Mouse (Mus musculus): ENCODE results near the gene Tepsin.

The Tepsin gene

GRCm38 (mm10) chr11:120110554-120110953, 12.0 kb upstream of the Tepsin start:
- no peak for DNase-seq

- no peak for DNase-seq
Measured at GRCm38 (mm10) chr11:120109558-120110210, 11.2 kb upstream of the Tepsin start.

GRCm38 (mm10) chr11:120107796-120108195, 9.3 kb upstream of the Tepsin start:
- DNase-seq, result no peak

- DNase-seq, result no peak
Measured at GRCm38 (mm10) chr11:120107026-120107425, 8.5 kb upstream of the Tepsin start.

GRCm38 (mm10) chr11:120103431-120103997, 5.0 kb upstream of the Tepsin start:
- no peak for DNase-seq

- peak; percentile 72 for DNase-seq
Measured at GRCm38 (mm10) chr11:120101036-120101435, 2.5 kb upstream of the Tepsin start.

- DNase-seq, result peak; percentile 48
Measured at GRCm38 (mm10) chr11:120092817-120093591, 5.5 kb downstream of the Tepsin start.

GRCm38 (mm10) chr11:120090661-120091060, 7.9 kb downstream of the Tepsin start:
- DNase-seq, result no peak

- peak; percentile 99 for DNase-seq
Measured at GRCm38 (mm10) chr11:120086702-120087152, 11.8 kb downstream of the Tepsin start, which contains the start of gene Cep131. TSS of gene Cep131 (minus strand) at chr11:120086827.

GRCm38 (mm10) chr11:120085891-120086627, 12.5 kb downstream of the Tepsin start:
- DNase-seq, result no peak

- DNase-seq, result no peak
Measured at GRCm38 (mm10) chr11:120080282-120080681, 18.2 kb downstream of the Tepsin start.

- DNase-seq, result no peak
Measured at GRCm38 (mm10) chr11:120076191-120076590, 22.3 kb downstream of the Tepsin start.

GRCm38 (mm10) chr11:120072986-120073647, 25.4 kb downstream of the Tepsin start:
- no peak for DNase-seq

- DNase-seq, result no peak
Measured at GRCm38 (mm10) chr11:120071731-120072320, 26.7 kb downstream of the Tepsin start.

- DNase-seq, result no peak
Measured at GRCm38 (mm10) chr11:120071065-120071464, 27.5 kb downstream of the Tepsin start.

- DNase-seq, result no peak
Measured at GRCm38 (mm10) chr11:120070286-120070930, 28.1 kb downstream of the Tepsin start.

- DNase-seq, result no peak
Measured at GRCm38 (mm10) chr11:120069261-120069660, 29.3 kb downstream of the Tepsin start.

GRCm38 (mm10) chr11:120067834-120068233, 30.7 kb downstream of the Tepsin start:
- no peak for DNase-seq

GRCm38 (mm10) chr11:120065291-120065690, 33.2 kb downstream of the Tepsin start:
- peak; percentile 63 for DNase-seq

- no peak for DNase-seq
Measured at GRCm38 (mm10) chr11:120064668-120065040, 33.9 kb downstream of the Tepsin start.

GRCm38 (mm10) chr11:120064006-120064667, 34.4 kb downstream of the Tepsin start:
- no peak for DNase-seq
